Mouse (Mus musculus): ENCODE data around the gene Nlgn2.

The Nlgn2 gene

GRCm38 (mm10) chr11:69789431-69789830, 48.2 kb downstream of the Nlgn2 start:
- DNase-seq = no peak

DNA sequence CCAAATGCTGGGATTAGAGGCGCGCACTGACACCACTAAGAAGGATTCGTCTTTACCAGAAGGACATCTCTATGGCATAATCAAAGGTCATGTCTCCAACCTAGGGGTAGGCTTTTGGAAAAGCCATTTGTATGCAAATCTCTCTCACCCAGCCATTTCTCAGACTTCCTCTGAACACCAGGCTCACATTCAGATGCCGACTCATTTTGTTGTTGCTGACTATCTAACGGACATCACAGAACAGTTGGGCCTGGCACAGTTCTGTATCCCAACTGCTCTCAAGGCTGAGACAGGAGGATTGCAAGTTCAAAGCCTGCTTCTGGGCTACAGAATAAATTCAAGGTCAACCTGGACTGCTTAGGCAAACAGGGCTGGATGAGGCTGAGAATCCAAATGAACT, 50.3 kb downstream of the Nlgn2 start:
- DNase-seq = no peak

DNA sequence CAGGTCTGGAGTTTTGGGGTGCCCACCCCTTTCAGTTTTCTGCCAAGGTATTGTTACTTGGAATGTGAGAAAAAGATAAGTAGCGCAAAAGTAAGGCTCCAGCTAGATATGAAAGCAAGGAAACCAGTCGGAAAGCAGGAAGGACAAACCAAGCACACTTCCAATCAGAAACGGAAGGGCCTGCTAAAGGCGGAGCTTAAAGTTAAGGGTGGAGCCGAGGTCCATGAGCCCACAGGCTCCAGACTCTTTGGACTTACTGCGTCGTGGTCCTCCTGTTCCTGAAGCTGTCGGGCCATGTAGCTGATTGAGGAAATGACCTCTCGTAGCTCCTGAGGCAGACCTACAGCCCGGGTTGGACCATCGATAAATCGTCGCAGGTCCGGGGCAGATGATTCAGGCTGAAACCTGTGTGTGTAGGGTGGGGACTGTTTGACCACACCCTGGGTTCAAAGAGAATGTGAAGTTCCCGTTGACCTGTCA, 52.8 kb downstream of the Nlgn2 start:
- DNase-seq = no peak

GRCm38 (mm10) chr11:69781828-69782227, 55.8 kb downstream of the Nlgn2 start:
- DNase-seq = no peak

- DNase-seq = no peak
These were observed 58.6 kb downstream of the Nlgn2 start for GRCm38 (mm10) chr11:69778985-69779384.

DNA sequence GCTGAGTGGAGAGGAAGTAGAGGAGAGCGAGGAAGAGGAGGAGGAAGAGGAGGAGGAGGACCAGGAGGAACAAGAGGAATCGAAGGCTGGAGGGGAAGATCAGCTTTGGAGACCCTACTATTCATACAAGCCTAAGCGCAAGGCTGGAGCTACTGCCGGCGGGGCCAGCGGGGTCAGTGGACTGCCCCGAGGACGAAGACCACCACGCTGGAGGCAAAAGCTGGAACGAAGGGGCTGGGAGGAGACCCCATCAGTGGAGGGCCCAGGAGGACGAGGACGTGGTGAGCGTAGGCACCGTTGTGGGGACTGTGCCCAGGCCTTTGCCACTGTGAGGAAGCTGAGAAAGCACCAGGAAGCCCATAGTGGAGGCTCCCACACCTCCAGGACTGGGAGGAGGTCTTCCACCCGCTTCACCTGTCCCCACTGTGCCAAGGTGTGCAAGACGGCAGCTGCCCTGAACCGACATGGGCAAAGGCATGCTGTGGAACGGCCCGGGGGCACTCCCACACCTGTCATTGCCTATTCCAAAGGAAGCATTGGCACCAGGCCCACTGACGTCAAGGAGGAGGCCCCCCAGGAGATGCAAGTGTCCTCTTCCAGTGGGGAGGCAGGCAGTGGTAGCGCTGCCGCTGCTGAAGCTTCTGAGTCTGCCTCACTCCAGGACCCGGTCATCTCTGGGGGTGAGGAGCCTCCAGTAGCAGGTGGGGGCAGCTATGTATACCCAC, 59.2 kb downstream of the Nlgn2 start:
- DNase-seq = no peak

- no peak for DNase-seq
These were observed 59.9 kb downstream of the Nlgn2 start for GRCm38 (mm10) chr11:69777504-69778257.

DNA sequence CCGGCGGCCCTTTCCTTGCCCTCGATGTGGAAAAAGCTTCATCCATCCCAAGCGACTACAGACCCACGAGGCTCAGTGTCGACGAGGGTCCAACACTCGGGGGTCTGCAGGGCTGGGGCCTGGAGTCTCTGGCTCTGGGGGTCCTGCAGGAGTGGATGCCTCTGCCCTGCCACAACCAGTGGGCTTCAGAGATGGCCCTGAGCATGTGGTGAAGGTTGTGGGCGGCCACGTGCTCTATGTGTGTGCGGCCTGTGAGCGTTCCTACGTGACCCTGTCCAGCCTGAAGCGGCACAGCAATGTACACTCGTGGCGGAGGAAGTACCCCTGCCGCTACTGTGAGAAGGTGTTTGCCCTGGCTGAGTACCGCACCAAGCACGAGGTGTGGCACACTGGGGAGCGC, 61.1 kb downstream of the Nlgn2 start:
- no peak for DNase-seq

GRCm38 (mm10) chr11:69775716-69776115, 61.9 kb downstream of the Nlgn2 start:
- peak; percentile 29 for DNase-seq

DNA sequence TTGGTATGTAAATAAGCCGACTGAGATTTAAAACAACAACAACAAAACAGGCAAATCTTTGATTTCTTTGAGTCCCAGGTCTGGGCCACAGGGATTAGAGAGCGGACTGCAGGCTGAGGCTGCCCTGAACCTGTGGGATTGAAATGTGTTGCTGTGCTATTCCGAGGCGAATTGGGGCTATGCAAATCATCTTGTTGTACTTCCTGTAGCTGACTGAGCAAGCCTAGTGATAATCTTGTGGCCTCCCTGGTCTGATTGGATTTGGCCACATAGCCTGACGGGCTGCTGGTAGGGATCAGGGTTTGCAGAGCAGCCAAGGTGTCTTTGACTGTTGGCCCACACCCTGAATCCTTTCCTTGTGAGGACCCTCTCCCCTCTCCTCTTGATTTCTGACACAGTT, 62.6 kb downstream of the Nlgn2 start:
- DNase-seq = peak; percentile 24

Measured in retina, postnatal 1 day (tissue).